Mouse (Mus musculus) embryonic facial prominence, embryonic 15.5 days (tissue): ENCODE results near the gene Gm10053. TPM values are rescaled to one million over a fixed set of nuclear protein-coding genes. Genes with fewer than 3 reads are reported as not detected.

Experiments used
- ATAC-seq: fragments of 200-750 bp; cut with Nextera tagmentation; 2 replicates; pipeline ENCODE4 v1.8.0; 2017; ENCODE audit warnings: low read depth, moderate TSS enrichment; ENCODE audit not compliant: insufficient number of reproducible peaks, low FRiP score, low TSS enrichment
- H3K27ac ChIP-seq: fragments of 300-500 bp; sonication (generic); replicated peaks from 2 replicates; pipeline ENCODE4 v1.5.1; 2015; ENCODE audit warnings: mild to moderate bottlenecking, inconsistent platforms
- H3K27me3 ChIP-seq: fragments of 300-500 bp; sonication (generic); 2 replicates; pipeline ENCODE4 v1.6.1; 2015; ENCODE audit warnings: inconsistent platforms
- H3K36me3 ChIP-seq: fragments of 300-500 bp; sonication (generic); 2 replicates; pipeline ENCODE4 v1.6.1; 2015; ENCODE audit warnings: mild to moderate bottlenecking, inconsistent platforms
- H3K4me1 ChIP-seq: fragments of 300-500 bp; sonication (generic); 2 replicates; pipeline ENCODE4 v1.6.1; 2015; ENCODE audit warnings: inconsistent platforms
- H3K4me2 ChIP-seq: fragments of 300-500 bp; sonication (generic); replicated peaks from 2 replicates; pipeline ENCODE4 v1.6.1; 2015; ENCODE audit warnings: mild to moderate bottlenecking, inconsistent platforms
- H3K4me3 ChIP-seq: fragments of 300-500 bp; sonication (generic); replicated peaks from 2 replicates; pipeline ENCODE4 v1.5.1; 2015; ENCODE audit warnings: mild to moderate bottlenecking, inconsistent platforms
- H3K9ac ChIP-seq: fragments of 300-500 bp; sonication (generic); 2 replicates; pipeline ENCODE4 v1.6.1; 2015; ENCODE audit warnings: inconsistent platforms
- H3K9me3 ChIP-seq: fragments of 300-500 bp; sonication (generic); replicated peaks from 2 replicates; pipeline ENCODE4 v1.6.1; 2016; ENCODE audit warnings: inconsistent platforms
- WGBS: fragments of 180-500 bp; shearing (Covaris S2); methylation state at CpG from one replicate; pipeline ENCODE4 v1.1.7; 2015; 5-methylcytosine and 5-hydroxymethylcytosine counted together
- polyA plus RNA-seq: library from polyadenylated mRNA; unstranded; fragments of >200 nt; fragmentation: Nextera tagmentation; extraction: Ambion mirVana; gene quantifications from 2 replicates; pipeline ENCODE4 v1.2.1, GENCODE M21; 2015

Gm10053 gene
- polyA plus RNA-seq, 1 experiment from 2014 or later = 182 TPM

- Histone ChIP-seq H3K9ac (no peak within 1 kb of the TSS), H3K9me3 (no peaks in the 10 kb centered on the region), H3K4me1 (peaks cover 27% of the 10 kb centered on the region), H3K36me3 (no peaks in the 10 kb centered on the region), H3K4me3 (peak within 1 kb of the TSS; percentile 44), H3K4me2 (peak within 1 kb of the TSS; percentile 66), H3K27me3 (peaks cover 85% of the 10 kb centered on the region), H3K27ac (no peak within 1 kb of the TSS)
- WGBS = under 1% methylated on average over 27 of the region's 27 CpGs
- ATAC-seq = no peak
Measured at GRCm38 (mm10) chr19:24900581-24901220, 25.2 kb downstream of the Gm10053 start, which contains the start of gene Foxd4. TSS of gene Foxd4 (minus strand) at chr19:24901197.

DNA sequence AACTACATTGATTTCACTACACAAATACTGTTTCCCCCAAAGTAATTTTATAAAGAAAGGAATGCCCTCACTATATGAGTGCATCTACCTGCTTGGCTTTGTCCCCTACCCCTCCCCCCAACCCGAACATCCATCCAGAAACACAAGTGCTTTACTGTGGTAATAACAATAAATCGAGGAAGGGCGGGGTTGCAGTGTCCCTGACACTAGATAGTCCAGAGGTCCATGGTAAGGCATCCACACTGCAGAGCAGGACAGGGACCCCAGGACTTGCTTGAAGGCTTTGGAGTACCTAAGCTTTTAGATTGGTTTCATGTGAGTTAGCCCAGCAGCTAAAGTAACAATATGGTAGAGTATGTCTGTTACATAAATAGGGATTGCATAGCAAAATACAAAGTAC is 26.2 kb downstream of the Gm10053 start:
- H3K36me3 ChIP-seq = no peaks in the 10 kb centered on the region
- no peaks in the 10 kb centered on the region for H3K9me3 ChIP-seq
- no peak overlapping the region for H3K4me2 ChIP-seq
- ATAC-seq = no peak
- H3K27me3 ChIP-seq = peaks cover 81% of the 10 kb centered on the region
- no peak overlapping the region for H3K4me3 ChIP-seq
- WGBS = 6% methylated on average over 3 of the region's 3 CpGs
- no peak overlapping the region for H3K9ac ChIP-seq
- peaks cover 27% of the 10 kb centered on the region for H3K4me1 ChIP-seq
- no peak overlapping the region for H3K27ac ChIP-seq

DNA sequence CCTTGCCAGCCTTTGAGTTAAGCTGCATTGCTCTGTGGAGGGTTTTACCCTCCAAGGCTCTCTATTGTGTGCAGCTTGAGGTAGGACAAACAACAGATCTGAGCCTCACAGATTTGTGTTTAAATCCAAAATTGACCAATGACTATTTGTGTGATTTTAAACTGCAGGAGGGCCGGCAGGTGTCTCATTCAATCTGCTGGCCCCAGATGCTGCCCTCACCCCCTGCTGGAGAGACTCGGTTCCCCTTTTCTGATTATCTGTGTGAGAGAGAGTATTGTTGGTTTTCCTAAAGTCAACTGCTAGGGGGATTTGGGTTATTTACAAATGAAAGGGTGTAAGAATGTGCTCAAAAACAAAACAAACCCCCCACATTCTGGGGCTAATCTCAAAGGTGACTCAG is 26.8 kb downstream of the Gm10053 start:
- H3K27me3 ChIP-seq = peaks cover 75% of the 10 kb centered on the region
- peaks cover 23% of the 10 kb centered on the region for H3K4me1 ChIP-seq
- WGBS = 4% methylated on average over 2 of the region's 2 CpGs
- no peak overlapping the region for H3K9ac ChIP-seq
- H3K4me2 ChIP-seq = no peak overlapping the region
- no peak overlapping the region for H3K4me3 ChIP-seq
- no peaks in the 10 kb centered on the region for H3K9me3 ChIP-seq
- ATAC-seq = no peak
- H3K36me3 ChIP-seq = no peaks in the 10 kb centered on the region
- H3K27ac ChIP-seq = no peak overlapping the region

DNA sequence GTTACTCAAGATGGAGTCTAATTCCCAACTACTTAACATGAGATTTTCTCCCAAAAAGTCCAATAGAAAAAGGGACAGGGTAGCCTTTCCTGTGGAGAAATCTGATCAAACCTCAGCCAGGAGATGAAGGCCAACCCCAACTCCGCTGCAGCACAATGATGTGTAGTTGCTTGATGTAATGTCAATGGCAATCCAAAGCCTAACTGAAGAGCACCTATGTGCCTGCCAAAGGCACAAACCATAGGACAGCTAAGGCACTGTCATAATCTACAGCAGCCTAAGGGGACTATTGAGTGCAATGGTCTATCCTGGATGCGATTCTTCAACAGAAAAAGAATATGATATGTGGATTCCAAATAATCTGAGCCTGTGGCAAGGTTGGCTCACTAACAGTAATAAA is 27.3 kb downstream of the Gm10053 start:
- no peaks in the 10 kb centered on the region for H3K36me3 ChIP-seq
- no peak for ATAC-seq
- no peak overlapping the region for H3K4me2 ChIP-seq
- H3K4me3 ChIP-seq = no peak overlapping the region
- no peak overlapping the region for H3K9ac ChIP-seq
- H3K27me3 ChIP-seq = peaks cover 70% of the 10 kb centered on the region
- WGBS = 55% methylated on average over 2 of the region's 2 CpGs
- H3K9me3 ChIP-seq = no peaks in the 10 kb centered on the region
- peaks cover 18% of the 10 kb centered on the region for H3K4me1 ChIP-seq
- H3K27ac ChIP-seq = no peak overlapping the region

DNA sequence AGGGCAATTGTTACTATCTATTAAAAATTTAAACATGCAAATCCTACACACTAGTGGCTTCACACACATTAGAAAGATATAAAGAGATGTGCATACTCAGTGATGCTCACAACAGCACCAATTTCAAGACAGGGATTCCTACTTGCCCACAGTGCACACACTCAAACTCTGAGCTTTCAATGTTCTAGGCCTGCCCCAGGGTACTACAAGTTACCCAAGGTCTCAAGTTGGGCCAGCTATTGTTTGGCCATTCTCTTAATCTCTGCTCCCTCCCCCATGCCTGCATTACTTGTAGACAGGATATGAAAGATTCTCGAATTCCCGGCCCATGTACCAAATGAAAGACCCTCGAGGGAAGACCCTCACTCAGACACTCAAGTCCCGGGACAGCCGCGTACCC is 32.2 kb downstream of the Gm10053 start:
- no peak overlapping the region for H3K9ac ChIP-seq
- ATAC-seq = no peak
- no peak overlapping the region for H3K4me3 ChIP-seq
- no peaks in the 10 kb centered on the region for H3K36me3 ChIP-seq
- peaks cover 26% of the 10 kb centered on the region for H3K27me3 ChIP-seq
- H3K27ac ChIP-seq = no peak overlapping the region
- no peaks in the 10 kb centered on the region for H3K9me3 ChIP-seq
- H3K4me1 ChIP-seq = no peaks in the 10 kb centered on the region
- WGBS = 89% methylated on average over 6 of the region's 6 CpGs
- H3K4me2 ChIP-seq = no peak overlapping the region

- no peak overlapping the region for H3K9ac ChIP-seq
- no peak overlapping the region for H3K27ac ChIP-seq
- H3K27me3 ChIP-seq = peaks cover 18% of the 10 kb centered on the region
- 87% methylated on average over 3 of the region's 3 CpGs for WGBS
- no peaks in the 10 kb centered on the region for H3K36me3 ChIP-seq
- no peak overlapping the region for H3K4me2 ChIP-seq
- no peaks in the 10 kb centered on the region for H3K4me1 ChIP-seq
- no peak for ATAC-seq
- no peak overlapping the region for H3K4me3 ChIP-seq
- H3K9me3 ChIP-seq = no peaks in the 10 kb centered on the region
Measured at GRCm38 (mm10) chr19:24908385-24909155, 33.1 kb downstream of the Gm10053 start.

- Histone ChIP-seq H3K9ac (no peak overlapping the region), H3K4me3 (no peak overlapping the region), H3K27ac (no peak overlapping the region), H3K9me3 (no peaks in the 10 kb centered on the region), H3K4me2 (no peak overlapping the region), H3K4me1 (no peaks in the 10 kb centered on the region), H3K36me3 (peaks cover 11% of the 10 kb centered on the region; the same call in 1 of the 2 replicates), H3K27me3 (no peaks in the 10 kb centered on the region)
- ATAC-seq = no peak
- WGBS = 84% methylated on average over 5 of the region's 5 CpGs
Measured at GRCm38 (mm10) chr19:24920866-24921265, 45.4 kb downstream of the Gm10053 start.

Other genes starting within 250 kb of the Gm10053 start
- gene Tmem252, start 201.7 kb upstream of the Gm10053 start, polyA plus RNA-seq = 4.1 and 5.0 TPM in 2 replicates
- 6.5 and 8.8 TPM in 2 replicates for gene Pgm5, start 13.8 kb upstream of the Gm10053 start, polyA plus RNA-seq
- gene Foxd4, start 25.5 kb downstream of the Gm10053 start, polyA plus RNA-seq = not detected in 2 replicates
- gene Cbwd1, start 85.9 kb downstream of the Gm10053 start, polyA plus RNA-seq = 16.3 and 19.1 TPM in 2 replicates
- gene Dock8, start 123.8 kb downstream of the Gm10053 start, polyA plus RNA-seq = 8.5 and 10.4 TPM in 2 replicates